Mouse (Mus musculus) heart, postnatal 0 days (tissue): ENCODE measurements around the gene Mplkip. TPM values are rescaled to one million over a fixed set of nuclear protein-coding genes. Genes with fewer than 3 reads are reported as not detected.
A peak's percentile ranks its signal among the peaks of the same experiment; 100 is the strongest.

Source experiments
- ATAC-seq: fragments of 200-750 bp; cut with Nextera tagmentation; 2 replicates; pipeline ENCODE4 v1.8.0; 2017; ENCODE audit warnings: low read depth, moderate number of reproducible peaks, moderate library complexity; ENCODE audit not compliant: insufficient read depth
- DNase-seq: peaks from one replicate; pipeline ENCODE4 v3.0.0-alpha.2; 2016; ENCODE audit warnings: low spot score
- H3K27ac ChIP-seq: fragments of 300-500 bp; sonication (generic); 2 replicates; pipeline ENCODE4 v1.5.1; 2014; ENCODE audit warnings: low read depth, mild to moderate bottlenecking
- H3K27me3 ChIP-seq: fragments of 300-500 bp; sonication (generic); 2 replicates; pipeline ENCODE4 v1.6.1; 2014; ENCODE audit warnings: low read length, mixed read lengths; ENCODE audit not compliant: control insufficient read depth, insufficient read depth
- H3K36me3 ChIP-seq: fragments of 300-500 bp; sonication (generic); replicated peaks from 2 replicates; pipeline ENCODE4 v1.6.1; 2014; ENCODE audit warnings: low read length, mixed read lengths; ENCODE audit not compliant: control insufficient read depth, insufficient read depth
- H3K4me1 ChIP-seq: fragments of 300-500 bp; sonication (generic); 2 replicates; pipeline ENCODE4 v1.6.1; 2014; ENCODE audit warnings: antibody characterized with exemption; ENCODE audit not compliant: control insufficient read depth, insufficient read depth
- H3K4me2 ChIP-seq: fragments of 300-500 bp; sonication (generic); 2 replicates; pipeline ENCODE4 v1.6.1; 2014; ENCODE audit warnings: low read depth, mild to moderate bottlenecking, low read length, moderate library complexity
- H3K4me3 ChIP-seq: fragments of 300-500 bp; sonication (generic); 2 replicates; pipeline ENCODE4 v1.5.1; 2014; ENCODE audit warnings: low read depth, low read length
- H3K9ac ChIP-seq: fragments of 300-500 bp; sonication (generic); replicated peaks from 2 replicates; pipeline ENCODE4 v1.6.1; 2014; ENCODE audit warnings: low read depth, low read length, mixed read lengths
- H3K9me3 ChIP-seq: fragments of 300-500 bp; sonication (generic); replicated peaks from 2 replicates; pipeline ENCODE4 v1.6.1; 2016; ENCODE audit warnings: low read length; ENCODE audit not compliant: control insufficient read depth
- CTCF ChIP-seq: IDR thresholded peaks from 2 replicates; pipeline ENCODE4 v1.5.1; 2016; ENCODE audit warnings: antibody characterized with exemption, control low read depth, low read depth
- EP300 ChIP-seq: IDR thresholded peaks from 2 replicates; pipeline ENCODE4 v1.6.1; 2016; ENCODE audit warnings: antibody characterized with exemption, low read depth
- WGBS: fragments of 180-500 bp; shearing (Covaris S2); extraction: QIAGEN DNeasy Blood & Tissue Kit; methylation state at CpG from one replicate; pipeline ENCODE4 v1.1.7; 2014; 5-methylcytosine and 5-hydroxymethylcytosine counted together
- polyA plus RNA-seq: library from polyadenylated mRNA; unstranded; fragments of >200 nt; fragmentation: Nextera tagmentation; extraction: Ambion mirVana; gene quantifications from 2 replicates; pipeline ENCODE4 v1.2.1, GENCODE M21; 2015
- total RNA-seq: library from RNA; depleted of rRNA; stranded (reverse); fragments of >200 nt; gene quantifications from 2 replicates; pipeline ENCODE4 v1.2.3, GENCODE M21; 2014; ENCODE audit warnings: low replicate concordance; rRNA removed

The Mplkip gene
- 6.0 and 7.0 TPM in 2 replicates for total RNA-seq
- 20.1 and 20.8 TPM in 2 replicates for polyA plus RNA-seq

DNA sequence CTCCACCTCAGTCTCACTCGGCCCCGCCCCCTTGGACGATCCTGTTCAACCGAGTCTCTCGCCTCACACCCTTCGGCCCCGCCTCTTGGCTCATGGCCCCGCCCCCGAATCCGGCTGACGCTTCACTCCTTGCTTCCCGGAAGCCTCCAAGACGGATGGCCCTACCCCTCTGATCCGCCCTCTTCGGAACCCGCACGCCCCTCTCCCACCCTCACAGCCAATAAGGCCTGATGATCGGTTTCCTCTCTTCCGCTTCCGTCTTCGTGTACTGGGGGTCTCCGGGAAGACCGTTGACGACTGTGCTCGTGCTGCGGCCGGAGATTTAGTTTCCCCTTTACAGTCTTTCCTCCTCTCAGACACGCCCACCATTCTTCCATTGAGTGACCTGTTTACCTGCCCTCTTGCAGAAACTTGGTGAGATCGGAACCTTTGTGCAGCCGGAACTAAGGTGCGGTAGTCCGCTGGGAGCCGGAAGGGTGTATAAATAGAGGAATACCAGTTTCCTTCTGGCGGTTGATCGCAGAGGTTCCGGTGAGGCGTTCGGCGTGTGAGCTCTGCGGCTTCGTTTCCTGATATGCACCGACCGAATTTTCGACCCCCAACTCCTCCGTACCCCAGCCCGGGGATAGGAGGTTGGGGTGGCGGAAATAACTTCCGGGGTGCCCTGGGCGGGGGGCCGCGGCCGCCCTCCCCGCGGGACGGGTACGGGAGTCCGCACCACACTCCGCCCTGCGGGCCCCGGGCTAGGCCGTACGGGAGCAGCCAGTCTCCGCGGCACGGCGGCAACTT lies at the start of gene Mplkip, which contains the start of gene Sugct:
Gene Mplkip (plus strand): TSS at position 282 of the 789 bp plus-strand sequence.
Gene Sugct (minus strand): TSS at position 643 of the 789 bp plus-strand sequence.
- TF ChIP-seq CTCF (no peak), EP300 (peak; percentile 35; the same call in 1 of the 2 replicates)
- peak; percentile 98 for ATAC-seq
- WGBS, result under 1% methylated on average over 61 of the region's 66 CpGs

DNA sequence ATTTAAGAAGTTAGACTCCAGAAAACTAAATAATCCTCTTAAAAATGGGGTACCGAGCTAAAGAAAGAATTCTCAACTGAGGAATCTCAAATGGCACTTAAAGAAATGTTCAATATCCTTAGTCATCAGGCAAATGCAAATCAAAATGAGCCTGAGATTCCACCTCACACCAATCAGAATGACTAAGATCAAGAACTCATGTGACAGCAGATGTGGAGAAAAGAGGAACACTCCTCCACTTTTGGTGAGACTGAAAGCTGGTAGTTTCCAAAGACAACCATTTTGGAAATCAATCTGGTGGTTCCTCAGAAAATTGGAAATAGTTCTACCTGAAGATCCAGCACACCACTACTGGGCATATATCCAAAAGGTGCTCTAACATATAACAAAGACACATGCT lies 27.6 kb upstream of the Mplkip start:
- Histone ChIP-seq H3K36me3 (no peaks in the 10 kb centered on the region), H3K4me2 (no peak overlapping the region), H3K9ac (no peak overlapping the region), H3K27ac (no peak overlapping the region), H3K4me1 (no peaks in the 10 kb centered on the region), H3K9me3 (no peaks in the 10 kb centered on the region), H3K27me3 (no peaks in the 10 kb centered on the region), H3K4me3 (no peak overlapping the region)
- TF ChIP-seq EP300 (no peak), CTCF (no peak)
- no peak for DNase-seq
- no peak for ATAC-seq
- 80% methylated on average over 1 of the region's 1 CpGs for WGBS

More for the DNA sequence above, at the start of gene Mplkip, which contains the start of gene Sugct:
- peak within 1 kb of the TSS; percentile 90 for H3K9ac ChIP-seq
- H3K4me3 ChIP-seq, result peak within 1 kb of the TSS; percentile 84
- no peaks in the 10 kb centered on the region for H3K27me3 ChIP-seq
- peak within 1 kb of the TSS; percentile 96 for H3K27ac ChIP-seq
- H3K36me3 ChIP-seq, result no peaks in the 10 kb centered on the region
- H3K4me2 ChIP-seq, result peak within 1 kb of the TSS; percentile 84
- DNase-seq, result peak; percentile 99
- no peaks in the 10 kb centered on the region for H3K9me3 ChIP-seq
- peaks cover 7% of the 10 kb centered on the region; the same call in 1 of the 2 replicates for H3K4me1 ChIP-seq

DNA sequence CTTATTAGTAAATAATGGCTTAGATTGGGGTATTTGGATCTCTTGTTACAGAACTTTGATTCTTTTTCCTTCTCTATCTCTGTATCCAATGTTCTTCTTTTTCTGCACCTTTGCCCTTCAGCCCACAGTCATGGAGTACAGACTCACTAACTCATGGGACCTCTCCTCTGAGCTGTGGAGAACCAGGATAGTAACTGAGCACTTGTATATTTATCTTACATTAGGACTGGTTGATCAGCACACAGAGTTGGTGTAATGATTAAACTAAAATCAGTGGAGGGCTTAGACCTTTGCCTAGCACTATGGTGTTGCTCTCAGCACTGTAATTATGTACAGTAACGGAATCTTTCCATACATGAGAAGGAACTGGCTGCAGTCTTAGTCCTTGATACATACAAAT lies 23.9 kb upstream of the Mplkip start:
- H3K27ac ChIP-seq, result no peak overlapping the region
- no peaks in the 10 kb centered on the region for H3K4me1 ChIP-seq
- no peak overlapping the region for H3K4me2 ChIP-seq
- DNase-seq (no peak), ATAC-seq (no peak)
- no peak overlapping the region for H3K9ac ChIP-seq
- H3K4me3 ChIP-seq, result no peak overlapping the region
- TF ChIP-seq CTCF (no peak), EP300 (no peak)
- no peaks in the 10 kb centered on the region for H3K36me3 ChIP-seq
- no peaks in the 10 kb centered on the region for H3K9me3 ChIP-seq
- H3K27me3 ChIP-seq, result no peaks in the 10 kb centered on the region
- WGBS, result 47% methylated on average over 1 of the region's 1 CpGs

DNA sequence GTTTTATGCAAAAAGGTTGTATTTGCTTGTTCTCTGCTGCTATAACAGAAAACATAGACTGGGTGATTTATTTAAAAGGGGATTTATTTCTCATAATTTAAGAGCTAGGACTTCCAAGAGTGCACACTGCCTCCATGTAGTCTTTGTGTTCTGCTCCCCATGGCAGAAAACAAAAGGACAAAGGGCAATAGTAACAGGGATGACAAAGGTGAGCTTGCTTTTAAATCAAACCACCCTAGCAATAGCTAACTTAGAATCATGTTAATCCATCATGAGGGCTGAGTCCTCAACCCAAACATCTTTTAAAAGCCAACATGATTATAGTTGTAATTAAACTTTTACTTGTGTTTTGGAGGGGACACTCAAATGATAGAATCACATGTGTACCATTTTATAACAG lies 5.5 kb upstream of the Mplkip start:
- H3K4me3 ChIP-seq, result no peak overlapping the region
- no peaks in the 10 kb centered on the region for H3K27me3 ChIP-seq
- H3K4me2 ChIP-seq, result no peak overlapping the region
- H3K9me3 ChIP-seq, result no peaks in the 10 kb centered on the region
- ATAC-seq (no peak), DNase-seq (no peak)
- no peak for TF ChIP-seq EP300
- TF ChIP-seq CTCF, result no peak
- H3K4me1 ChIP-seq, result peaks cover 10% of the 10 kb centered on the region; the same call in 1 of the 2 replicates
- H3K27ac ChIP-seq, result no peak overlapping the region
- no peaks in the 10 kb centered on the region for H3K36me3 ChIP-seq
- no peak overlapping the region for H3K9ac ChIP-seq

DNA sequence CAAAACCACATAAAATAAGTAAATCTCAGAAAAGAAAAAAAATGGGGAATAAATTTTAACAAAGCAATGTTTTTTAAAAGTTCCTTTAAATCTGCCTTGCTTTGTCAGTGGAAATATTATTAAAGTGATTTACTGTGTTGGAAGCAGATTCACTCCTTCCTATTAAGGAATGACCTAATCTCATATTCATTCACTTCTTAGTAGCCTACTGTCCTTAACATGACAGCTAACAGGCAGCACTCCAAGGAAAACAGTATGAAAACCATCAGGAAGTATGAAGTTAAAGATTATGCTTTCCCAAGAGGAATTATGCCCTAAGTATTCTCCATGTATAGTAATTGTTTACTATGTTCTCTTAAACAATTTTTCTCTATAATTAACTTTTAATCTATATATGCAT lies 4.3 kb upstream of the Mplkip start:
- H3K4me3 ChIP-seq, result no peak overlapping the region
- no peaks in the 10 kb centered on the region for H3K27me3 ChIP-seq
- H3K4me1 ChIP-seq, result peaks cover 10% of the 10 kb centered on the region; the same call in 1 of the 2 replicates
- TF ChIP-seq EP300 (no peak), CTCF (no peak)
- H3K4me2 ChIP-seq, result no peak overlapping the region
- no peaks in the 10 kb centered on the region for H3K36me3 ChIP-seq
- no peak overlapping the region; the same call in 1 of the 2 replicates for H3K27ac ChIP-seq
- H3K9ac ChIP-seq, result no peak overlapping the region
- H3K9me3 ChIP-seq, result no peaks in the 10 kb centered on the region
- ATAC-seq (no peak), DNase-seq (no peak)
